Mouse (Mus musculus) brain, embryonic 14.5 days (tissue): ENCODE measurements at regions not wholly inside any gene's neighbourhood (a gene's known extent, or its start where the extent isn't known, plus 50 kb on each side); places are given as distances from the start of the nearest gene placed in this dataset.

Experiments used
- CTCF ChIP-seq: fragments of 200-500 bp; IDR thresholded peaks from 2 replicates; pipeline ENCODE4 v1.5.1; 2012; ENCODE audit warnings: inconsistent platforms, mild to moderate bottlenecking, moderate library complexity, borderline replicate concordance; ENCODE audit not compliant: insufficient read depth, insufficient read length; ENCODE audit errors: extremely low read depth
- POLR2A ChIP-seq: fragments of 200-500 bp; IDR thresholded peaks from 2 replicates; pipeline ENCODE4 v1.6.1; 2012; ENCODE audit warnings: mild to moderate bottlenecking, inconsistent platforms, borderline replicate concordance; ENCODE audit not compliant: poor library complexity, insufficient read depth, insufficient read length, severe bottlenecking; ENCODE audit errors: extremely low read depth

- TF ChIP-seq POLR2A (no peak), CTCF (no peak)
These were observed 128.1 kb upstream of the Haao start for GRCm38 (mm10) chr17:83975813-83976212.
